Mouse (Mus musculus) ES-E14 (cell line): Measurements from ENCODE around the gene Sypl. TPM values are rescaled to one million over a fixed set of nuclear protein-coding genes. Genes with fewer than 3 reads are reported as not detected.

Experiments used
- DNase-seq: peaks from one replicate; pipeline ENCODE4 v3.0.0-alpha.2; 2013; ENCODE audit warnings: low read depth, low spot score
- H3K27ac ChIP-seq: 2 replicates; pipeline ENCODE4 v1.5.1; 2012; ENCODE audit warnings: low read depth, mild to moderate bottlenecking, low read length, moderate library complexity, mixed read lengths; ENCODE audit not compliant: poor library complexity, insufficient read depth, severe bottlenecking
- H3K36me3 ChIP-seq: 2 replicates; pipeline ENCODE4 v1.6.1; 2012; ENCODE audit warnings: mild to moderate bottlenecking, low read length, moderate library complexity, mixed read lengths; ENCODE audit not compliant: control insufficient read depth, poor library complexity, insufficient read depth, severe bottlenecking
- H3K4me1 ChIP-seq, 2 experiments: fragments of 150-350 bp in 1 of 2; sonication (generic) in 1 of 2; 2 replicates each; pipeline ENCODE4 v1.6.1; 2012; ENCODE audit warnings: low read length in 2 of 2, mild to moderate bottlenecking in 1 of 2, mixed read lengths in 1 of 2; ENCODE audit not compliant: control insufficient read depth in 2 of 2, insufficient read depth in 2 of 2, poor library complexity in 1 of 2
- H3K4me3 ChIP-seq, 2 experiments: fragments of 150-350 bp in 1 of 2; sonication (generic) in 1 of 2; 2 replicates each; pipeline ENCODE4 v1.5.1; 2012; ENCODE audit warnings: low read length in 2 of 2, low read depth in 1 of 2, mild to moderate bottlenecking in 1 of 2, mixed read lengths in 1 of 2; ENCODE audit not compliant: insufficient read depth in 1 of 2, poor library complexity in 1 of 2, severe bottlenecking in 1 of 2
- H3K9ac ChIP-seq: 2 replicates; pipeline ENCODE4 v1.6.1; 2012; ENCODE audit warnings: low read depth, mild to moderate bottlenecking, low read length, mixed read lengths; ENCODE audit not compliant: poor library complexity, insufficient read depth, severe bottlenecking
- H3K9me3 ChIP-seq: fragments of 150-350 bp; sonication (generic); 2 replicates; pipeline ENCODE4 v1.6.1; 2012; ENCODE audit warnings: low read depth, mild to moderate bottlenecking, low read length; ENCODE audit not compliant: control insufficient read depth, insufficient read depth
- CHD2 ChIP-seq: IDR thresholded peaks from 2 replicates; pipeline ENCODE4 v1.6.1; 2014; ENCODE audit warnings: mild to moderate bottlenecking, low read depth, low read length, inconsistent platforms
- HCFC1 ChIP-seq: IDR thresholded peaks from 2 replicates; pipeline ENCODE4 v1.6.1; 2012; ENCODE audit warnings: low read length, inconsistent platforms, borderline replicate concordance; ENCODE audit not compliant: insufficient read depth
- MAFK ChIP-seq: IDR thresholded peaks from 2 replicates; pipeline ENCODE4 v1.6.1; 2014; ENCODE audit warnings: mild to moderate bottlenecking, low read depth, low read length, inconsistent platforms; ENCODE audit not compliant: insufficient read depth
- ZC3H11A ChIP-seq: IDR thresholded peaks from 2 replicates; pipeline ENCODE4 v1.6.1; 2012; ENCODE audit warnings: low read depth, mild to moderate bottlenecking, inconsistent platforms, low read length, borderline replicate concordance
- ZNF384 ChIP-seq: IDR thresholded peaks from 2 replicates; pipeline ENCODE4 v1.6.1; 2012; ENCODE audit warnings: low read depth, low read length, inconsistent platforms
- in situ Hi-C, 2 experiments: fragments of 600-800 bp; cut with MboI; formaldehyde crosslinking; loops; one replicate each; pipeline ENCODE4 v1.15.1; 2025; ENCODE audit warnings: low sequenced_read_pairs in 2 of 2, inconsistent platforms in 1 of 2; ENCODE audit not compliant: unreplicated experiment in 2 of 2
- total RNA-seq: library from RNA; depleted of rRNA; stranded (reverse); fragments of 300-350 nt; gene quantifications from 2 replicates; pipeline ENCODE4 v1.2.3, GENCODE M21; 2012

Gene Sypl
- total RNA-seq, 1 experiment = 29.2 TPM

- TF ChIP-seq ZC3H11A (no peak), CHD2 (no peak), HCFC1 (no peak), MAFK (no peak), ZNF384 (no peak)
- Histone ChIP-seq H3K9me3 (no peaks in the 10 kb centered on the region), H3K9ac (no peak overlapping the region), H3K4me1 (no peaks in the 10 kb centered on the region), H3K4me3 (no peak overlapping the region), H3K27ac (no peak overlapping the region), H3K36me3 (peaks cover 2% of the 10 kb centered on the region; the same call in 1 of the 2 replicates)
- in situ Hi-C loops = no loop called here
- DNase-seq = no peak
Measured at GRCm38 (mm10) chr12:32963858-32964257, 10.2 kb downstream of the Sypl start.

GRCm38 (mm10) chr12:32972287-32972686 lies 18.6 kb downstream of the Sypl start:
- H3K27ac ChIP-seq = no peak overlapping the region
- peaks cover 7% of the 10 kb centered on the region for H3K36me3 ChIP-seq
- H3K4me3 ChIP-seq = no peak overlapping the region
- H3K9ac ChIP-seq = no peak overlapping the region
- TF ChIP-seq ZNF384 (no peak), MAFK (no peak), HCFC1 (no peak), ZC3H11A (no peak), CHD2 (no peak)
- no peaks in the 10 kb centered on the region for H3K9me3 ChIP-seq
- no peak for DNase-seq
- no peaks in the 10 kb centered on the region for H3K4me1 ChIP-seq
- in situ Hi-C loops = no loop called here

GRCm38 (mm10) chr12:32974893-32975292 lies 21.2 kb downstream of the Sypl start:
- DNase-seq = no peak
- H3K4me1 ChIP-seq = no peaks in the 10 kb centered on the region
- H3K36me3 ChIP-seq = peaks cover 1% of the 10 kb centered on the region; the same call in 1 of the 2 replicates
- TF ChIP-seq ZNF384 (no peak), CHD2 (no peak), HCFC1 (no peak), MAFK (no peak), ZC3H11A (no peak)
- in situ Hi-C loops = no loop called here
- H3K4me3 ChIP-seq = no peak overlapping the region
- no peaks in the 10 kb centered on the region for H3K9me3 ChIP-seq
- no peak overlapping the region for H3K9ac ChIP-seq
- H3K27ac ChIP-seq = no peak overlapping the region

GRCm38 (mm10) chr12:32975501-32975900 lies 21.8 kb downstream of the Sypl start:
- in situ Hi-C loops = no loop called here
- DNase-seq = no peak
- Histone ChIP-seq H3K4me3 (no peak overlapping the region), H3K4me1 (no peaks in the 10 kb centered on the region), H3K27ac (no peak overlapping the region), H3K9me3 (no peaks in the 10 kb centered on the region), H3K9ac (no peak overlapping the region), H3K36me3 (no peaks in the 10 kb centered on the region; the same call in 1 of the 2 replicates)
- no peak for TF ChIP-seq CHD2
- no peak for TF ChIP-seq ZC3H11A

- TF ChIP-seq HCFC1 = no peak
- TF ChIP-seq MAFK = no peak
- TF ChIP-seq ZC3H11A = no peak
- no peak for TF ChIP-seq CHD2
- TF ChIP-seq ZNF384 = no peak
- Histone ChIP-seq H3K36me3 (no peaks in the 10 kb centered on the region; the same call in 1 of the 2 replicates), H3K27ac (no peak overlapping the region), H3K4me3 (no peak overlapping the region), H3K4me1 (0 out of 4 replicates have a peak, but pooled peaks cover 0 to 1% of the 10 kb centered on the region in 2 experiments), H3K9me3 (no peaks in the 10 kb centered on the region), H3K9ac (no peak overlapping the region)
- in situ Hi-C loops = no loop called here
- DNase-seq = no peak
Measured at GRCm38 (mm10) chr12:32982631-32983030, 28.9 kb downstream of the Sypl start.
